Mouse (Mus musculus): ENCODE results near the gene Sft2d1.
A peak's percentile ranks its signal among the peaks of the same experiment; 100 is the strongest.

DNA sequence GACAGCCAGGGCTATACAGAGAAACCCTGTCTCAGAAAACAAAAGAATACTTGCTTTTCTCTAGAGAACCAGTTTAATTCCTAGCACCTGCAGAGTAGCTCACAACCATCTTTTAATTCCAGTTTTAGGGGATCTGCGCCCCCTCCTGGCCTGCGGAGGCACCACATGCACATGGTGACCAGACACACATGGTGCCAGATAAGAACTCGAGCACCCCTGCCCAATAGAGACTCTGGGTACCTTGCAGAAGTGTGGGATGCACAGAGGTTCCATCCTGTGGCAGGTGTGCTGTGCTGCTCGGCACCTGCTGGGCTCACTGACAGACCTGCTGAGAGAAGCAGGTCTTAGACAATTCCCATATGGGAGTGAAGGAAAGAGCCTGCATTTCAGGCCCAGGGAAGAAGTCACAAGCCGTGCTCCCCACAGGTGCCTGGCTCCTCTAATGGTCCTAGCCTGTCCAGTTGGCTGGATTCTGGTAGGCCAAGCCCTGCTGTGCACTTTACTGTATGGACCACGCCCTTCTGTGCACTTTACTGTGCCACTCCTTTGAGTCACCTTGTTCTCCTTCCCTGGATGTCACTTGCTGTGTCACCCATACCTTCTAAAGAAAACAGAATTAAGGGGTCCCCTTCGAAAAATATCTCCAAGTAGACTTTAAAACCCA is 17.7 kb downstream of the Sft2d1 start:
- TF ChIP-seq CTCF (IDR thresholded peaks at IDR 0.05; ENCODE audit: borderline replicate concordance, insufficient read depth, low read length) (peak; percentile 59; the same call in 1 of the 2 replicates), POLR2A (IDR thresholded peaks at IDR 0.05; ENCODE audit: low read depth, low read length) (no peak)
